Mouse (Mus musculus): Measurements from ENCODE around the gene Adamts14.

GRCm38 (mm10) chr10:61305928-61306590, 32.8 kb upstream of the Adamts14 start:
- TF ChIP-seq CTCF (IDR thresholded peaks at IDR 0.05; ENCODE audit: borderline replicate concordance, control insufficient read depth, extremely low read depth, insufficient read depth, low read length, poor library complexity) (no peak), POLR2A (IDR thresholded peaks at IDR 0.05; ENCODE audit: control insufficient read depth, extremely low read depth, insufficient read depth, low read length, poor library complexity) (no peak)

All from thymus, adult 2 months (tissue).